Mouse (Mus musculus): ENCODE data around the gene Mlf1. TPM values are rescaled to one million over a fixed set of nuclear protein-coding genes. Genes with fewer than 3 reads are reported as not detected.

Gene Mlf1
- polyA plus RNA-seq, 1 experiment, result 1.6 TPM

DNA sequence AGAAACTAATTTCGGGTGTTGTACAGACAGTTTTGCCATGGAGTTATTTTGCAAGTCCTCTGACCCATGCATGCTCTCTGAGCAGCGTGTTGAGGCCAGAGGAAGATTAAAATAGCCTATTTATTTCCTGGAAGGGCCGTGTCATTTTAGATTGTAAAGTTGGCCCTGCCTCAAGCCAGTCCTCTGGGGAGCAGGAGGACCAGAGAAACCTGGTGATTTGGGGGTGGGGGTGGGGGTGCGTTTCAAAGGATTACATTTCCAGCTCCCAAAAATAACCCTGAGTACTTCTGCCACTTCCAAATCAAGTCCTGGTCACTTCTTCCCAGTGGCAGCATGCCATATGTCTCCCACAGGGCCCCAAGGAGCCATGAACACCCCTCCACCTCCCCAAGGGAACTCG is 1.1 kb upstream of the Mlf1 start:
- TF ChIP-seq CTCF (conservative IDR thresholded peaks at IDR 0.05; ENCODE audit: insufficient read depth, insufficient read length, low read depth, low read length) (no peak), POLR2A (IDR thresholded peaks at IDR 0.05; ENCODE audit: low read depth, low read length) (no peak)
- no peak overlapping the region for H3K27ac ChIP-seq (ENCODE audit: insufficient read depth, low read depth, low read length)
- WGBS, result 44% methylated on average over 5 of the region's 5 CpGs
- no peaks in the 10 kb centered on the region for H3K36me3 ChIP-seq (ENCODE audit: control insufficient read depth, insufficient read depth, low read length)
- DNase-seq, result no peak
- H3K4me3 ChIP-seq (ENCODE audit: insufficient read depth, low read depth, low read length), result no peak overlapping the region
- no peaks in the 10 kb centered on the region for H3K4me1 ChIP-seq (ENCODE audit: control insufficient read depth, insufficient read depth, low read length)
- H3K27me3 ChIP-seq (replicated peaks; ENCODE audit: control insufficient read depth, insufficient read depth, low read length), result no peaks in the 10 kb centered on the region

GRCm38 (mm10) chr3:67374360-67374778 is 472 bp downstream of the Mlf1 start:
- 26% methylated on average over 7 of the region's 7 CpGs for WGBS
- H3K36me3 ChIP-seq (ENCODE audit: control insufficient read depth, insufficient read depth, low read length), result no peaks in the 10 kb centered on the region
- H3K4me1 ChIP-seq (ENCODE audit: control insufficient read depth, insufficient read depth, low read length), result no peaks in the 10 kb centered on the region
- H3K27ac ChIP-seq (ENCODE audit: insufficient read depth, low read depth, low read length), result no peak overlapping the region
- no peak for DNase-seq
- peak overlapping the region; percentile 40; the same call in 1 of the 2 replicates for H3K4me3 ChIP-seq (ENCODE audit: insufficient read depth, low read depth, low read length)
- TF ChIP-seq POLR2A (IDR thresholded peaks at IDR 0.05; ENCODE audit: low read depth, low read length), result no peak
- TF ChIP-seq CTCF (conservative IDR thresholded peaks at IDR 0.05; ENCODE audit: insufficient read depth, insufficient read length, low read depth, low read length), result no peak
- no peaks in the 10 kb centered on the region for H3K27me3 ChIP-seq (replicated peaks; ENCODE audit: control insufficient read depth, insufficient read depth, low read length)

GRCm38 (mm10) chr3:67375063-67375462 is 1.2 kb downstream of the Mlf1 start, which contains the start of gene Gm17402:
Gm17402 (minus strand) TSS chr3:67375163.
- H3K4me1 ChIP-seq (ENCODE audit: control insufficient read depth, insufficient read depth, low read length), result no peaks in the 10 kb centered on the region
- no peaks in the 10 kb centered on the region for H3K27me3 ChIP-seq (replicated peaks; ENCODE audit: control insufficient read depth, insufficient read depth, low read length)
- H3K4me3 ChIP-seq (ENCODE audit: insufficient read depth, low read depth, low read length), result peak within 1 kb of the TSS; percentile 40; the same call in 1 of the 2 replicates
- H3K27ac ChIP-seq (ENCODE audit: insufficient read depth, low read depth, low read length), result no peak within 1 kb of the TSS
- no peak for DNase-seq
- 40% methylated on average over 3 of the region's 3 CpGs for WGBS
- TF ChIP-seq POLR2A (IDR thresholded peaks at IDR 0.05; ENCODE audit: low read depth, low read length) (no peak), CTCF (conservative IDR thresholded peaks at IDR 0.05; ENCODE audit: insufficient read depth, insufficient read length, low read depth, low read length) (no peak)
- no peaks in the 10 kb centered on the region for H3K36me3 ChIP-seq (ENCODE audit: control insufficient read depth, insufficient read depth, low read length)

- TF ChIP-seq CTCF (conservative IDR thresholded peaks at IDR 0.05; ENCODE audit: insufficient read depth, insufficient read length, low read depth, low read length) (no peak), POLR2A (IDR thresholded peaks at IDR 0.05; ENCODE audit: low read depth, low read length) (no peak)
- H3K36me3 ChIP-seq (ENCODE audit: control insufficient read depth, insufficient read depth, low read length), result no peaks in the 10 kb centered on the region
- no peak overlapping the region for H3K4me3 ChIP-seq (ENCODE audit: insufficient read depth, low read depth, low read length)
- no peak for DNase-seq
- H3K27me3 ChIP-seq (replicated peaks; ENCODE audit: control insufficient read depth, insufficient read depth, low read length), result no peaks in the 10 kb centered on the region
- no peak overlapping the region for H3K27ac ChIP-seq (ENCODE audit: insufficient read depth, low read depth, low read length)
- H3K4me1 ChIP-seq (ENCODE audit: control insufficient read depth, insufficient read depth, low read length), result no peaks in the 10 kb centered on the region
Measured at GRCm38 (mm10) chr3:67378215-67378614, 4.3 kb downstream of the Mlf1 start.

DNA sequence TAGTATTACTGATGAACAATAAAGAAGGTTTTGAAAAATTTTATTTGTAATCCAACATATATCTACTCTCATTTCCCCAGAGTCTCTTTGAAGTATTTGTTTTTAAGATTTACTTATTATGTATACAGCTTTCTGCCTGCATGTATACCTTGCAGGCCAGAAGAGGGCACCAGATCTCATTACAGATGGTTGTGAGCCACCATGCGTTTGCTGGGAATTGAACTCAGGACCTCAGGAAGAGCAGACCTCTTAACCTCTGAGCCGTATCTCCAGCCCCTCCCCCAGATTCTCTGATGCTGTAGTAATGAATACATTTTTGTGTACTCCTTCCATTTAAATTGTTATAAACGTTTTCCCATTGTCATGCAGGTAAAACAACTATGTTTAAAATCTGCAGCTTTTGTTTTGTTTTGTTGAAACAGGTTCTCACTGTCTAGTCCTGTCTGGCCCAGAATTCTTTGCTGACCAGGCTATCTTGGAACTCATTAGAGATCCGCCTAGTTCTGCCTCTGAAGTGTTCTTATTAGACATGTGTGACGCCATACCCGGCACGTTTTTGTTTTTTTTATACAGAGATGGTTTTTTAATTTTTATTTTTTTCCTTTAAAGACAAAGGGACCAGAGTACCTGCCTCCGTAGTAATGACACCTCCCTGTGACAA is 55.6 kb downstream of the Mlf1 start:
- 22% methylated on average over 8 of the region's 8 CpGs for WGBS
- no peaks in the 10 kb centered on the region; the same call in 1 of the 2 replicates for H3K36me3 ChIP-seq (ENCODE audit: control insufficient read depth, insufficient read depth, low read length)
- H3K27me3 ChIP-seq (replicated peaks; ENCODE audit: control insufficient read depth, insufficient read depth, low read length), result no peaks in the 10 kb centered on the region
- no peak for DNase-seq
- H3K27ac ChIP-seq (ENCODE audit: insufficient read depth, low read depth, low read length), result no peak overlapping the region
- H3K4me1 ChIP-seq (ENCODE audit: control insufficient read depth, insufficient read depth, low read length), result peaks cover 3% of the 10 kb centered on the region; the same call in 1 of the 2 replicates
- 0 out of 2 replicates have a peak, but pooled peaks have one; percentile 25 for TF ChIP-seq CTCF (conservative IDR thresholded peaks at IDR 0.05; ENCODE audit: insufficient read depth, insufficient read length, low read depth, low read length)
- no peak for TF ChIP-seq POLR2A (IDR thresholded peaks at IDR 0.05; ENCODE audit: low read depth, low read length)
- 0 out of 2 replicates have a peak overlapping the region, but pooled peaks have one; percentile 73 for H3K4me3 ChIP-seq (ENCODE audit: insufficient read depth, low read depth, low read length)

DNA sequence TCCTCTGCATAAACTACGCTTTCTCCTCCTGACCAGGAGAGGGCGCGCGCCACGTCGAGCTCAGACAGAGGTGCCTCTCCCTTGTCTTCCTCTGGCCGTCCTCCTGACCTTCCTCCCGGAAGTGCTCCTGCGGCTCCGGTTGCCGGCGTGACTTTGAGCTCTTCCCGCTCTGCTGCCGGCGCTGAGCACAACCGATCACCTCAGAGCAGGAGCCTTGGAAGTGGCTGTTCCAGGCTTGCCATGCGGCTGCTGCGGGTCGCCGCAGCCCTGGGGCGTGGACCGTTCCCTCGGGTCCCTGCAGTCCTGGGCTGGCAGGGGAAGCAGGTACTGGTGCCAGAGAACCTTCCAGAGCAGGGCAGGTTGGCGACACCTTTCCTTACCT is 56.1 kb downstream of the Mlf1 start, which contains the start of gene Gfm1:
Gfm1 (plus strand) TSS at position 98 of the 382 bp plus-strand sequence.
- DNase-seq, result peak; percentile 94
- Histone ChIP-seq H3K4me1 (ENCODE audit: control insufficient read depth, insufficient read depth, low read length) (peaks cover 3% of the 10 kb centered on the region; the same call in 1 of the 2 replicates), H3K4me3 (ENCODE audit: insufficient read depth, low read depth, low read length) (peak within 1 kb of the TSS; percentile 73), H3K36me3 (ENCODE audit: control insufficient read depth, insufficient read depth, low read length) (no peaks in the 10 kb centered on the region; the same call in 1 of the 2 replicates), H3K27me3 (replicated peaks; ENCODE audit: control insufficient read depth, insufficient read depth, low read length) (no peaks in the 10 kb centered on the region), H3K27ac (ENCODE audit: insufficient read depth, low read depth, low read length) (no peak within 1 kb of the TSS)
- under 1% methylated on average over 24 of the region's 24 CpGs for WGBS
- TF ChIP-seq CTCF (conservative IDR thresholded peaks at IDR 0.05; ENCODE audit: insufficient read depth, insufficient read length, low read depth, low read length) (peak; percentile 92), POLR2A (IDR thresholded peaks at IDR 0.05; ENCODE audit: low read depth, low read length) (peak; percentile 18)

GRCm38 (mm10) chr3:67434011-67434410 is 60.1 kb downstream of the Mlf1 start:
- Histone ChIP-seq H3K4me3 (ENCODE audit: insufficient read depth, low read depth, low read length) (no peak overlapping the region), H3K4me1 (ENCODE audit: control insufficient read depth, insufficient read depth, low read length) (peaks cover 3% of the 10 kb centered on the region; the same call in 1 of the 2 replicates), H3K27ac (ENCODE audit: insufficient read depth, low read depth, low read length) (no peak overlapping the region), H3K27me3 (replicated peaks; ENCODE audit: control insufficient read depth, insufficient read depth, low read length) (no peaks in the 10 kb centered on the region), H3K36me3 (ENCODE audit: control insufficient read depth, insufficient read depth, low read length) (no peaks in the 10 kb centered on the region; the same call in 1 of the 2 replicates)
- TF ChIP-seq POLR2A (IDR thresholded peaks at IDR 0.05; ENCODE audit: low read depth, low read length) (no peak), CTCF (conservative IDR thresholded peaks at IDR 0.05; ENCODE audit: insufficient read depth, insufficient read length, low read depth, low read length) (no peak)
- peak; percentile 7 for DNase-seq
- 72% methylated on average over 6 of the region's 6 CpGs for WGBS

All from kidney, adult 2 months (tissue).